Mouse (Mus musculus) left cerebral cortex, adult 18-20 months (tissue): ENCODE data around the gene Ccdc30. TPM values are rescaled to one million over a fixed set of nuclear protein-coding genes. Genes with fewer than 3 reads are reported as not detected.

Source experiments
- DNase-seq, 2 experiments: peaks; one replicate each; pipeline ENCODE4 v3.0.0; 2021 to 2022; ENCODE audit warnings: low spot score in 2 of 2, mixed read lengths in 1 of 2
- long read RNA-seq, 2 experiments: library from polyadenylated mRNA; stranded (forward); transcript quantifications; one replicate each; pipeline ENCODE4 v2.0.0; 2021
- total RNA-seq, 2 experiments: library from RNA; stranded (reverse); gene quantifications; 2 replicates each; pipeline ENCODE4 v1.2.3; 2021

Ccdc30 gene
- total RNA-seq: 10 to 100 TPM; 18.3 to 18.5 TPM
- long read RNA-seq, experiment 1, partial matches to known transcripts: 7 of 19 reads
- long read RNA-seq, experiment 1, other reads (novel, unspliced or antisense): 7 of 19 reads
- long read RNA-seq, experiment 2, partial matches to known transcripts: 4 of 21 reads
- long read RNA-seq, experiment 2, other reads (novel, unspliced or antisense): 14 of 21 reads

DNA sequence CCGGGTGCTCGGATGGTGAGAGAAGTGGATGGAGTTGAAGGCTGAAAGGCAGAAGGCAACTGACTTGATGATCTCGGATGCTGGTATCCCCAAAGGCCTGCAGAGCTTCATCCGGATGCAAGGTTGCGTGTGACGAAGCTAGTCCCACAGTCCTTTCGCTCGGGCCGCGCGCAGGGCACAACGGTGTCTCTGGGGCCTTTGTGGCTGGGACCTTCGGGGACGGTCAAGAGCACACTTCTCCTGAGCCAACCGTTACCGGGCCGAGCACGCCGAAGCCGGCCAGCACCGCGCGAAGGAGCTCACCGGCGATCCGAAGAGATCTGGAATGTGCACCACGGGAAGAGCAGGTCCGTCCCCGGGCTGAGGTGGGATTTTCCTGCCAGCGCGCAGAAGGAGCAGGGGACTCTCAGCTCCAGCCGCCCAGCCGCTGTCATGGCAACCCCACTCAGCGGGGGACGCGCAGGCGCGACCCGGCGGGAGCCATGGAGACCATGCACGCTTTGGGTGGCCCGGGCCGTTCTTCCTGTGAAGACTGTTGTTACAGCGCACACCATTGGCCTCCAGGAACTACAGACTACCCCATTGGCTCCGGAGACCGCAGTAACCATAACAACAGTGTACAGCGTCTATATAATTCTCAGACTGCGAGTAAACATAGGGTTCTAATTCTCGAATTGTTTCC is at the start of gene Ccdc30:
Ccdc30 (minus strand) TSS at position 450 of the 682 bp plus-strand sequence.
- peak; percentile 91 to 95 for DNase-seq

DNA sequence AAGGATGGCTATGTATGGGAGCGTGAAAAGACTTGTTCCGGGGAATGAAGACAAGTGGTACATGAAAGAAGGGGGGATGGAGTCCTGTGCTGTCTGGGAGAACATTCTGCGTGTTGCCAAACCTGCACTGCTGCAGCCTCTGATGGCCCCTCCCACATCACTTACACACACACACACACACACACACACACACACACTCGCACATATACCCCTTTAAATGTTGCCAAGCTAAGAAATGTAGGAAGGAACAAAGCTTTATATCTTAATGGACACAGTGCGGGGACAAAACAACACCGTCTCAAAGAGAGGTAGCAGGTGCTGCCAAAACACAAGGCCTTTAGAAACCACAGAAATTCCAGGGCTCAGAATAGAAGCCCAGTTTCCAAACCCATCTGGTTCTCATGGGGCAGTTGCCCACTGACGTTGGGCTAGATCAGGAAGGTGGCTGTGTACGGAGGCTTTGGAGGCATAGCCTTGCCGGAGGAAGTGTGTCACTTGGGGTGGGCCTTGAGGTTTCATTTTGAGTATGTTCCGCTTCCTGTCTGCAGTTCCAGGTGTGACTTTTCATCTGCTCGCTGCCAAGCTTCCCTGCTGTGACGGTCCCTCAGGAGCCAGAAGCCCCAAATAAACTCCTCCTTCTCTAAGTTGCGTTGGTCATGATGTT is 48.6 kb upstream of the Ccdc30 start:
- no peak for DNase-seq

- peak in 1 of 2 experiments; percentile 13 for DNase-seq
These were observed 47.8 kb upstream of the Ccdc30 start for GRCm38 (mm10) chr4:119462858-119463755.

- no peak for DNase-seq
These were observed 47.1 kb upstream of the Ccdc30 start for GRCm38 (mm10) chr4:119462457-119462856.

DNA sequence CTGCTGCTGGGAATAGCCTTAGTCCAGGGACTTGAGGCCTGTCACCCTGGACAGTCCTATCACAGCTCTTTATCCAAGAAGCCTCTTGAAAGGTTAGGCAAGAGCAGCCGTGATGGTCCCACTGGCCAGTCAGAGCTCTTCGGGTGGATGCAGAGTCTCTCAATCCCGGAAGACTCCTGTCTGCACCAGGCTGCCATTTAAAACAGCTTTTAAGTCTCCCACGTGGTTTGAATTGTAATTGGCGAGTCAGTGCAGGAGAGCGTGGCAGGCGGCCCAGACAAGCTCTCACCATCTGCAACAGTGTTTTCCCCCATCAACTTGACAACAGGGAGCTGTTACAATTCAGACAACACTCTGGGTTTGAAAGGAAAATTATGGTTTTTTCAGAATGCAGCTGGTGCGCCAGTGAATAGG is 45.4 kb upstream of the Ccdc30 start:
- DNase-seq: peak; percentile 71 to 86

GRCm38 (mm10) chr4:119460296-119460695 is 45.0 kb upstream of the Ccdc30 start:
- peak in 1 of 2 experiments; percentile 20 for DNase-seq

GRCm38 (mm10) chr4:119453533-119453932 is 38.2 kb upstream of the Ccdc30 start:
- no peak for DNase-seq

DNA sequence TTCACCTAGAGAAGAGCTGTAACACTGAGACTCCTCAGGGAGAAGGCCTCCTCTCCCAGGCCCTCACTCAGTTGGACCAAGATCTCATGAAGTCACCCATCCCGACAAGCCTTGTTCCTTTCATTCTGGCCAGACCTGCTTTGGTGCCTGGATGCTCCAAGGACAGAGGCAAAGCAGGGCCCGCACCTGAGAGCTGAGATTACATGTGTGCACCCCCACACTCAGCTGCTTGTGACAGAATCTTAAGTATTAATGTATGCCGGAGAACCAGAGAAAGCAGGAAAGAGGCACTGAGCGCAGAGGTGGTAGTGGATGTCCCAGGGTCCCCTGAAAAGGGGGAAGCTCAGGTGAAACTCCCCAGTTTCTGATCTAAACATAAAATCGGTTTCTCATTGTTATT is 37.8 kb upstream of the Ccdc30 start:
- DNase-seq: no peak

- no peak for DNase-seq
These were observed 35.1 kb upstream of the Ccdc30 start for GRCm38 (mm10) chr4:119450436-119450835.

DNA sequence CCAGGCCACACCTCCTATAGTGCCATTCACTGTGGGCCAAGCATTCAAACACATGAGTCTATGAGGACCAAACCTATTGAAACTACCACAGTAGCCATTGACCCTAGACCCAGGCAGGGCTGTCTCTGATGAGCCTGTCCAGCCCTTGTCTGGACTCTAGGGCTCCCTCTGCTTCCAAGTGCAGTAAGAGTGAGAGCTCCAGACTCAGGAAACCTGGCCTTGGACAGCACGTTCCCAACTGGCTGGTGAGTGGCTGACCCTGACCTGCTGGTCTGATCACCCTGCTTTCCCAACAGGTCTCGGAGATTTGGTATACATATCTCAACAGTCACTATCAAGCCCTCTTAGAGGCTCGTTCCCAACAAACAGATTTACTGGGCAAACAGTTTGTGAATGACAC is 32.5 kb upstream of the Ccdc30 start:
- DNase-seq: no peak

GRCm38 (mm10) chr4:119447261-119447660 is 31.9 kb upstream of the Ccdc30 start:
- no peak for DNase-seq

DNA sequence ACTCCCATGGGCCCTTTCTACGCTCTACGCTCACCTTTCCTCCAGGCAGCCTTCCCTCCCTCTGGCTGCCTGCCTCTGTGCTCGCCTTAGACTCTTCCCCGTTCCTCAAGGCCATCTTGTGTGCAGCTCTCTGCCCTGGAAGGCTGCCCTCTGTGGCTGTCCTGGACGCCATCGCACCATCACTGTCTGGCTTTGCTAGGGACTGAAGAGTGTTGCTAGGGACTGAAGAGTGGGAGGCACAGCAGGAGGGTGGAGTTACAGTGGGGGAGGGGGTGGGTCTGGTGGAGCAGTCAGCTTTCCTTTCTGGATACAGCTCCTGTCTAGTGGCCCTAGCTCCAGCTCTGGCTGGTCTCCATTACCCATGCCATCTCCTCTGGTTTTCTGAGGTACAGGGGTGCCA is 27.2 kb upstream of the Ccdc30 start:
- DNase-seq: no peak

- no peak for DNase-seq
These were observed 26.5 kb upstream of the Ccdc30 start for GRCm38 (mm10) chr4:119441836-119442235.

DNA sequence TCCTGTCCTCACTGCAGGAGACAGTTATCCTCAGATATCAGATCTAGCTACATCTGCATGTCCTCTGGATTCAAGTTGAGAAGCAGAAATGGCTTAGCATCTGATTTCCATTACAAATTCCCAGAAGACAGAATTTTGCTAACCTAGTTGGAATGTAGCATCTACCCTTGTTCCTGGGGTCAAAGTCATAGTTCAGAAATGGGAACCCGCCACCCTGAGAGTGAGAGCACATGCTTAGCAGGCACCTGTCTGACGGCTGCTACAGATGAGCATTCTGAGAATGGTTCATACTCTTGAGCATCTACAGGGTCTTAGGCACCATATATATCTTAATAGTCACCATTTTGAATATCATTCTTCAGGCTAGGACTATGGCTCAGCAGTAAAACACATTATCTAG is 22.6 kb upstream of the Ccdc30 start:
- no peak for DNase-seq

DNA sequence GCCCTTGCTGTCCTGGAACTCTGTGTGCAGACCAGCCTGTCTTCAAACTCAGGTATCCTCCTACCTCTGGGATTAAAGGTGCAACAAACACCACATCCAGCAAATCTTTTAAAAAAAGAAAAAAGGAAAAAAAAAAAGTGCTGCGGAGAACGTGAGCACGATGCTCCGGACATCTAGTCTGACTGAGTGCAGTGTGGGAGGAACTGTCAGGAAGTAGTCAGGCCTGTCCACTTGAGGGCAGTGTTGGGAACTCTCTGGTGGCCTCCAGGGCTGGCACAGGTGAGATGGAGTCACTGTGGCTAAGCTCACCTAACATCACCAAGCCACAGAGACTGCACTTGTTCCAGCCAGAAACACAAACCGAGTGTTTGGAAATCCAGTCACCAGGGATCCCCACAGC is 15.4 kb upstream of the Ccdc30 start:
- DNase-seq: peak; percentile 42 to 60

DNA sequence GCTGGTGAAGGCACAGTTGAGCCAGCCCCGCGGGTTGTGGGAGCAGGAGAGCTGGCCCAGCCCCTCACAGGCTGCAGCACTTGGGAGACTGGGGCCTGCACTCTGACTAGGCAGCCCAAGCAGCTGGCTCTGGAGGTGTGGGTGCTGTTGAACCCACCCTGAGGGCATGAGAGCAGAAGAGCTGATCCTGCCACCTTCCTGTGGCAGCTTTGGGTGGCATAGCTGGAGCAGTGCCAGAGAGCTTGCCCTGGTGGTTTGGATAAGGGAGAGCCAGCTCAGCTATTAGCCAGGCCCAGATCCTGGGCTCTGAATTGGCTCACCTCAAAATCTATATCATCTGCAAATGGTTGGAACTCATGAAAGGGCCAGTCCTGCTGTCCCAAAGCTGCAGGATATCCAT is 12.4 kb upstream of the Ccdc30 start:
- DNase-seq: no peak

DNA sequence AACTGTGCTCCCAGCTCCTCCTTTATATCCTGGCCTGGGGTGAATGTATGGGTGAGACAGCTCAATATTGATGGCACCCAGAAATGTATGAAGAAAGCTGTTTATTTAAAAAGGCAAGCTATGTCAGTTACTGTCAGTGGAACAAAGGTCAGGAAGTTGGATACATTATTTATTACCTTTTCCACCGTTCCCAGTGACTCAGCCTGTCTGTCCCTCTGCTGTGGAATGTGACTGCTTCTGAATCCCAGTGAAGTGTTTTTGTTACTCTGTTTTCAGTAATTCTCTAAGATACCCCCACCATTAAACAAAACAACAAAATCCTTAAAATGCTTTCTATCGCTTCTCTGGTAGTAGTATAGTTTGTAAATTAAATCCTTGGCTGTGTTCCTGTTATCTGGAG is 10.3 kb upstream of the Ccdc30 start:
- DNase-seq: no peak

- DNase-seq: no peak
These were observed 9.8 kb upstream of the Ccdc30 start for GRCm38 (mm10) chr4:119425077-119425476.

DNA sequence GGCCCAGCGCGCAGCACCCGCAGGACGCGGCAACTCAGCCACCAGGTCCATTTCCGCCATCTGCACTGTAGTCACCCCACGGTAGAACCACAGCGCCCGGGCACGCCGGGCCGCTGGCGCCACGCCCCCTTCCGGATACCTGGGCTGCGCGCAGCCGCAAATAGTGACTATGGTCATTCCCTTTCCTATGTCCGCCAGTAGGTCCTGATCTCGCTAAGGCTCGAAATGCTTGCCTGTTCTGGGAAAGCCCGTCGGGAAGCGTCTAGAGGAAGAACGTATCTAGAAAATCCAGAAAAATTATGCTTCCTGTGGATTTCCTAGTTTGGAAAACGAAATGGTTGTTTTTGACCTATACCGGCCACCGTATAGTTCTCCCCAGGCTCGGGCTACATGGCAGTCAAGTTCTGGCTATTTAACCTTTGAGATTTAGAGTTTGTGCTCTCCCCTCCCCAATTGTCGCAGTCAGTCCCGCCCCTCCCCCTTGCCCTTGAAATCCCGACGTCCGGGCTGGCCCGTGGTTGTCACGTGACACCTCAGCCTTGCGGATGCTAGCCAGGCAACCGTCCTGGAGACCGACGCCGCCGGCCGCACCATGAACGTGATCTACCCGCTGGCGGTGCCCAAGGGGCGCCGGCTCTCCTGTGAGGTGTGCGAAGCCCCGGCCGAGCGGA is 7.1 kb upstream of the Ccdc30 start, which contains the start of the genes Ppcs and Zmynd12:
Ppcs (minus strand) TSS at position 127 of the 671 bp plus-strand sequence.
Zmynd12 (plus strand) TSS at position 521 of the 671 bp plus-strand sequence.
- DNase-seq: peak; percentile 85 to 90

- peak in 1 of 2 experiments; percentile 14 for DNase-seq
These were observed 6.6 kb upstream of the Ccdc30 start for GRCm38 (mm10) chr4:119421921-119422293.

DNA sequence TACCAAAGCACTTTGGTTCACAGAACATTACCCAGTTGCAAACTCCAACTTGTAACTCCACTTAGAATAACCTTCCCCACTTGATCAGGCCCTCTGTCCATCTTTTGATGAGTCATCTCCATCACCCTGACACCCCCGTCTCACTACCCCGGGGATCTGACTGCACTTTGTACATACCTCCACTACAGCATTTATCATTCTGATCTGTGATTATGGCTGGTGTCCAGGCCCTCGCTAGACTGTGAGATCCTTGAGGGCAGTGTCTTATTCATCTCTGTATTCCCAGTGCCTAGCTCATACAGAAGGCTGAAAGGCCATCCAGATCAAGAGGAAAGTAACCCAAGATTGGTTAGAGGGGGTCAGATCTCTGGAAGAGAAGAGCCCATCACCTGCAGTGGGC is 5.9 kb upstream of the Ccdc30 start:
- no peak for DNase-seq
